Mouse (Mus musculus): Measurements from ENCODE around the gene Gabarapl1. TPM values are rescaled to one million over a fixed set of nuclear protein-coding genes. Genes with fewer than 3 reads are reported as not detected.

Gabarapl1 gene
- polyA plus RNA-seq, 1 experiment from 2014 or later, result 44.9 TPM

GRCm38 (mm10) chr6:129516388-129516787 is 16.6 kb upstream of the Gabarapl1 start:
- Histone ChIP-seq H3K36me3 (replicated peaks) (no peaks in the 10 kb centered on the region), H3K4me1 (no peaks in the 10 kb centered on the region), H3K27me3 (replicated peaks; ENCODE audit: low read depth, poor library complexity, severe bottlenecking) (no peaks in the 10 kb centered on the region), H3K27ac (replicated peaks) (no peak overlapping the region), H3K9me3 (no peaks in the 10 kb centered on the region), H3K4me3 (no peak overlapping the region)
- no peak for DNase-seq (ENCODE audit: low spot score)
- WGBS, result 94% methylated on average over 10 of the region's 10 CpGs

- 50% methylated on average over 2 of the region's 2 CpGs for WGBS
- Histone ChIP-seq H3K36me3 (replicated peaks) (no peaks in the 10 kb centered on the region), H3K4me3 (no peak overlapping the region), H3K27me3 (replicated peaks; ENCODE audit: low read depth, poor library complexity, severe bottlenecking) (no peaks in the 10 kb centered on the region), H3K27ac (replicated peaks) (no peak overlapping the region), H3K9me3 (no peaks in the 10 kb centered on the region), H3K4me1 (no peaks in the 10 kb centered on the region)
- DNase-seq (ENCODE audit: low spot score), result no peak
Observed at GRCm38 (mm10) chr6:129517752-129518408, 15.1 kb upstream of the Gabarapl1 start.

GRCm38 (mm10) chr6:129526069-129526468 is 6.9 kb upstream of the Gabarapl1 start:
- Histone ChIP-seq H3K27ac (replicated peaks) (no peak overlapping the region), H3K9me3 (no peaks in the 10 kb centered on the region), H3K27me3 (replicated peaks; ENCODE audit: low read depth, poor library complexity, severe bottlenecking) (no peaks in the 10 kb centered on the region), H3K4me1 (no peaks in the 10 kb centered on the region), H3K36me3 (replicated peaks) (no peaks in the 10 kb centered on the region), H3K4me3 (no peak overlapping the region)
- no peak for DNase-seq (ENCODE audit: low spot score)

GRCm38 (mm10) chr6:129527416-129527815 is 5.5 kb upstream of the Gabarapl1 start:
- DNase-seq (ENCODE audit: low spot score), result no peak
- H3K4me3 ChIP-seq, result no peak overlapping the region
- H3K27me3 ChIP-seq (replicated peaks; ENCODE audit: low read depth, poor library complexity, severe bottlenecking), result no peaks in the 10 kb centered on the region
- H3K36me3 ChIP-seq (replicated peaks), result no peaks in the 10 kb centered on the region
- 86% methylated on average over 2 of the region's 2 CpGs for WGBS
- no peak overlapping the region for H3K27ac ChIP-seq (replicated peaks)
- H3K9me3 ChIP-seq, result no peaks in the 10 kb centered on the region
- peaks cover under 1% of the 10 kb centered on the region; the same call in 1 of the 2 replicates for H3K4me1 ChIP-seq

GRCm38 (mm10) chr6:129529605-129530004 is 3.4 kb upstream of the Gabarapl1 start:
- Histone ChIP-seq H3K4me1 (peaks cover 11% of the 10 kb centered on the region), H3K4me3 (no peak overlapping the region), H3K36me3 (replicated peaks) (no peaks in the 10 kb centered on the region), H3K27me3 (replicated peaks; ENCODE audit: low read depth, poor library complexity, severe bottlenecking) (no peaks in the 10 kb centered on the region), H3K27ac (replicated peaks) (no peak overlapping the region), H3K9me3 (no peaks in the 10 kb centered on the region)
- 72% methylated on average over 1 of the region's 1 CpGs for WGBS
- DNase-seq (ENCODE audit: low spot score), result no peak

- H3K4me3 ChIP-seq, result no peak overlapping the region
- H3K9me3 ChIP-seq, result no peaks in the 10 kb centered on the region
- no peaks in the 10 kb centered on the region for H3K36me3 ChIP-seq (replicated peaks)
- H3K4me1 ChIP-seq, result peaks cover 16% of the 10 kb centered on the region
- DNase-seq (ENCODE audit: low spot score), result no peak
- H3K27ac ChIP-seq (replicated peaks), result no peak overlapping the region
- no peaks in the 10 kb centered on the region for H3K27me3 ChIP-seq (replicated peaks; ENCODE audit: low read depth, poor library complexity, severe bottlenecking)
Observed at GRCm38 (mm10) chr6:129530261-129530660, 2.7 kb upstream of the Gabarapl1 start.

GRCm38 (mm10) chr6:129532556-129532941 is 411 bp upstream of the Gabarapl1 start:
- peak; percentile 30 for DNase-seq (ENCODE audit: low spot score)
- WGBS, result 32% methylated on average over 7 of the region's 7 CpGs
- no peaks in the 10 kb centered on the region for H3K27me3 ChIP-seq (replicated peaks; ENCODE audit: low read depth, poor library complexity, severe bottlenecking)
- no peaks in the 10 kb centered on the region for H3K9me3 ChIP-seq
- peak overlapping the region; percentile 86 for H3K27ac ChIP-seq (replicated peaks)
- peak overlapping the region; percentile 72 for H3K4me3 ChIP-seq
- H3K36me3 ChIP-seq (replicated peaks), result peaks cover 5% of the 10 kb centered on the region; the same call in 1 of the 2 replicates
- peaks cover 19% of the 10 kb centered on the region for H3K4me1 ChIP-seq

- Histone ChIP-seq H3K4me1 (peaks cover 19% of the 10 kb centered on the region), H3K36me3 (replicated peaks) (peaks cover 19% of the 10 kb centered on the region), H3K9me3 (no peaks in the 10 kb centered on the region), H3K4me3 (peak overlapping the region; percentile 72), H3K27me3 (replicated peaks; ENCODE audit: low read depth, poor library complexity, severe bottlenecking) (no peaks in the 10 kb centered on the region), H3K27ac (replicated peaks) (peak overlapping the region; percentile 86)
- 26% methylated on average over 9 of the region's 9 CpGs for WGBS
- DNase-seq (ENCODE audit: low spot score), result peak; percentile 19
Observed at GRCm38 (mm10) chr6:129534057-129534456, 1.1 kb downstream of the Gabarapl1 start.

- WGBS, result 79% methylated on average over 4 of the region's 4 CpGs
- Histone ChIP-seq H3K27ac (replicated peaks) (no peak overlapping the region), H3K4me1 (peaks cover 19% of the 10 kb centered on the region), H3K36me3 (replicated peaks) (peaks cover 26% of the 10 kb centered on the region), H3K27me3 (replicated peaks; ENCODE audit: low read depth, poor library complexity, severe bottlenecking) (no peaks in the 10 kb centered on the region), H3K4me3 (peak overlapping the region; percentile 72), H3K9me3 (no peaks in the 10 kb centered on the region)
- no peak for DNase-seq (ENCODE audit: low spot score)
Observed at GRCm38 (mm10) chr6:129534627-129535190, 1.7 kb downstream of the Gabarapl1 start.

- WGBS, result 82% methylated on average over 4 of the region's 4 CpGs
- H3K27me3 ChIP-seq (replicated peaks; ENCODE audit: low read depth, poor library complexity, severe bottlenecking), result no peaks in the 10 kb centered on the region
Observed at GRCm38 (mm10) chr6:129535723-129536122, 2.8 kb downstream of the Gabarapl1 start.

GRCm38 (mm10) chr6:129538555-129538954 is 5.6 kb downstream of the Gabarapl1 start:
- WGBS, result 85% methylated on average over 6 of the region's 6 CpGs

More at GRCm38 (mm10) chr6:129535723-129536122, 2.8 kb downstream of the Gabarapl1 start:
- Histone ChIP-seq H3K36me3 (replicated peaks) (peaks cover 36% of the 10 kb centered on the region), H3K4me3 (no peak overlapping the region), H3K4me1 (peaks cover 19% of the 10 kb centered on the region), H3K27ac (replicated peaks) (no peak overlapping the region), H3K9me3 (no peaks in the 10 kb centered on the region)
- no peak for DNase-seq (ENCODE audit: low spot score)

GRCm38 (mm10) chr6:129541931-129542330 is 9.0 kb downstream of the Gabarapl1 start:
- no peak for DNase-seq (ENCODE audit: low spot score)
- 81% methylated on average over 9 of the region's 9 CpGs for WGBS
- Histone ChIP-seq H3K4me3 (no peak overlapping the region), H3K9me3 (no peaks in the 10 kb centered on the region), H3K27me3 (replicated peaks; ENCODE audit: low read depth, poor library complexity, severe bottlenecking) (no peaks in the 10 kb centered on the region), H3K4me1 (no peaks in the 10 kb centered on the region), H3K36me3 (replicated peaks) (peaks cover 50% of the 10 kb centered on the region), H3K27ac (replicated peaks) (no peak overlapping the region)

More at GRCm38 (mm10) chr6:129538555-129538954, 5.6 kb downstream of the Gabarapl1 start:
- no peak overlapping the region for H3K27ac ChIP-seq (replicated peaks)
- H3K4me3 ChIP-seq, result no peak overlapping the region
- H3K27me3 ChIP-seq (replicated peaks; ENCODE audit: low read depth, poor library complexity, severe bottlenecking), result no peaks in the 10 kb centered on the region
- no peak for DNase-seq (ENCODE audit: low spot score)
- H3K36me3 ChIP-seq (replicated peaks), result peaks cover 50% of the 10 kb centered on the region
- peaks cover 15% of the 10 kb centered on the region for H3K4me1 ChIP-seq
- no peaks in the 10 kb centered on the region for H3K9me3 ChIP-seq

- 93% methylated on average over 3 of the region's 3 CpGs for WGBS
- no peaks in the 10 kb centered on the region for H3K9me3 ChIP-seq
- H3K4me3 ChIP-seq, result no peak overlapping the region
- DNase-seq (ENCODE audit: low spot score), result no peak
- peaks cover 45% of the 10 kb centered on the region for H3K36me3 ChIP-seq (replicated peaks)
- H3K27ac ChIP-seq (replicated peaks), result no peak overlapping the region
- H3K27me3 ChIP-seq (replicated peaks; ENCODE audit: low read depth, poor library complexity, severe bottlenecking), result no peaks in the 10 kb centered on the region
- no peaks in the 10 kb centered on the region for H3K4me1 ChIP-seq
Observed at GRCm38 (mm10) chr6:129542540-129542939, 9.6 kb downstream of the Gabarapl1 start.

Measured in embryonic facial prominence, embryonic 10.5 days (tissue).